Mouse (Mus musculus) embryonic facial prominence, embryonic 12.5 days (tissue): ENCODE measurements around the gene Sis. TPM values are rescaled to one million over a fixed set of nuclear protein-coding genes. Genes with fewer than 3 reads are reported as not detected.

ENCODE experiments used
- polyA plus RNA-seq: library from polyadenylated mRNA; unstranded; fragments of >200 nt; fragmentation: Nextera tagmentation; extraction: Ambion mirVana; gene quantifications from 2 replicates; pipeline ENCODE4 v1.2.1, GENCODE M21; 2016

The Sis gene
- polyA plus RNA-seq, 1 experiment from 2014 or later = 0.12 TPM

Other genes starting within 250 kb of the Sis start
- 1.9 and 2.8 TPM in 2 replicates for gene Slitrk3, start 89.9 kb upstream of the Sis start, polyA plus RNA-seq